9 mouse cellular contexts compared by ENCODE assay signal in genomic region chr8:117363291-117363690, GRCm38 (mm10).
DNase-seq lines count a peak whose midpoint lies in the region; ATAC-seq and TF ChIP-seq lines count a peak whose summit lies in the region.
"Had no signal": no experiment of that assay in that cellular context is flagged by ENCODE, and none has a peak within 500 bp of the region (broad histone marks: within the 10 kb centered on the region; RNA-seq: fewer than 3 reads in every experiment).

No protein-coding gene starts in this region.

- no peak overlapping the region for H3K4me2 ChIP-seq in lung, embryonic 14.5 days

- H3K9me3 ChIP-seq in lung, embryonic 14.5 days (ENCODE audit: low read depth, low read length), result no peaks in the 10 kb centered on the region

- H3K36me3 ChIP-seq in lung, embryonic 14.5 days (ENCODE audit: insufficient read depth), result no peaks in the 10 kb centered on the region

- TF ChIP-seq POLR2A in lung, adult 2 months (IDR thresholded peaks at IDR 0.05; ENCODE audit: borderline replicate concordance, extremely low read depth, low read depth, low read length), result no peak

- no peak overlapping the region for H3K4me3 ChIP-seq in lung, embryonic 14.5 days (ENCODE audit: low read depth, low read length)
- no peak overlapping the region for H3K4me3 ChIP-seq in lung, adult 2 months (replicated peaks; ENCODE audit: extremely low read depth, low read depth, low read length)

- intact Hi-C loops in gastrocnemius, postnatal 36 days (cut with DNase I), result loop anchor here (10.0 kb wide), 1 partner anchor 108 kb away; the partner anchor contains the start of gene Cmip

- no peak overlapping the region for H3K9ac ChIP-seq in lung, embryonic 14.5 days

- no peak for TF ChIP-seq CTCF in lung, embryonic 14.5 days (IDR thresholded peaks at IDR 0.05; ENCODE audit: low read depth)
- TF ChIP-seq CTCF in lung, adult 2 months (IDR thresholded peaks at IDR 0.05; ENCODE audit: insufficient read depth, low read length), result no peak

- ATAC-seq in lung, embryonic 14.5 days (ENCODE audit: insufficient read depth), result no peak

- peak; percentile 77 for DNase-seq in adrenal gland, adult 2 months
- DNase-seq in adrenal gland, adult 8-10 months, result no peak
- DNase-seq in lung, embryonic 14.5 days, result peak; percentile 35
- no peak for DNase-seq in lung, adult 2 months
- peak; percentile 35 to 60 for DNase-seq in gastrocnemius, postnatal 36 days
- peak; percentile 46 for DNase-seq in lung, postnatal 14 days
- no peak for DNase-seq in urinary bladder, postnatal 25 days (ENCODE audit: low spot score)
- no peak for DNase-seq in urinary bladder, adult 2 months (ENCODE audit: low spot score)
- DNase-seq: layer of hippocampus, adult 9-11 months had no signal

- H3K27me3 ChIP-seq in lung, embryonic 14.5 days (ENCODE audit: insufficient read depth, low read length), result no peaks in the 10 kb centered on the region

- H3K4me1 ChIP-seq in lung, embryonic 14.5 days (ENCODE audit: insufficient read depth), result peaks cover 29% of the 10 kb centered on the region
- H3K4me1 ChIP-seq in lung, adult 2 months (ENCODE audit: control insufficient read depth, insufficient read depth, low read length), result peaks cover 28% of the 10 kb centered on the region; the same call in 1 of the 2 replicates

- WGBS in lung, embryonic 14.5 days, result 78% methylated on average over 10 of the region's 10 CpGs
- WGBS in lung, adult 2 months, result 37% methylated on average over 10 of the region's 10 CpGs

- peak overlapping the region; percentile 54; the same call in 1 of the 2 replicates for H3K27ac ChIP-seq in lung, embryonic 14.5 days (ENCODE audit: low read depth)

Comparison
In these comparisons a context has a peak if more than half of its experiments do, and no peak if none do; other contexts are left out.
1. DNase-seq: peak in adrenal gland, adult 2 months (single experiment), lung, embryonic 14.5 days (single experiment), gastrocnemius, postnatal 36 days (2 of 2) and lung, postnatal 14 days (single experiment); none in adrenal gland, adult 8-10 months (single experiment), lung, adult 2 months (single experiment), urinary bladder, postnatal 25 days (single experiment) and urinary bladder, adult 2 months (single experiment).